Mouse (Mus musculus): ENCODE measurements around the gene Zranb3.

- TF ChIP-seq CTCF (IDR thresholded peaks at IDR 0.05; ENCODE audit: control insufficient read depth, insufficient read depth, insufficient replicate concordance, low read depth, low read length) (no peak), POLR2A (IDR thresholded peaks at IDR 0.05; ENCODE audit: control insufficient read depth, low read depth, low read length) (no peak)
These were observed 168.5 kb downstream of the Zranb3 start for GRCm38 (mm10) chr1:127934322-127934721.
